Mouse (Mus musculus) cerebellum, adult (tissue): Measurements from ENCODE around the gene Ptcra.
"Not testable (repeated sequence)": the region's sequence is repeated elsewhere in the genome, so short reads cannot be mapped to it uniquely, and the experiment has no call there.

Experiments used
- ATAC-seq: cut with Nextera tagmentation; 2 replicates; pipeline ENCODE4 v1.9.2; 2017; ENCODE audit warnings: mild to moderate bottlenecking, moderate library complexity, mixed read lengths; ENCODE audit not compliant: insufficient number of reproducible peaks, low FRiP score, low TSS enrichment

Ptcra gene

DNA sequence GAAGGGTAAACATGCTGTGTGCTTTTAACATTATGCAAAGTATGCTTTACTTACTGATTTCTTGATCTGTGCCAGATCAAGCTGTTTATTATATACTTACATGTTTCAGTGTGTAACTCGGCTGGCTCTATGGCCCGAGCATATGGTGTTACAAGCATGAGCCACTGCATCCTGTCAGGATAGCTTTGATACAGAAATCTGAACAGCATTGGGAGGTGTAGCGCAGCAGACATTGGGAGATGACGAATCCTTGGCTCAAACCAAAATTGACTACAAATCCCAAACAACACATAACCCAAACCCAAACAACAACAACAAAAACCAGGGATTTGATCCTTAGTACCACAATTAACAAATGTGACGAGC, 8.5 kb upstream of the Ptcra start:
- no peak for ATAC-seq

DNA sequence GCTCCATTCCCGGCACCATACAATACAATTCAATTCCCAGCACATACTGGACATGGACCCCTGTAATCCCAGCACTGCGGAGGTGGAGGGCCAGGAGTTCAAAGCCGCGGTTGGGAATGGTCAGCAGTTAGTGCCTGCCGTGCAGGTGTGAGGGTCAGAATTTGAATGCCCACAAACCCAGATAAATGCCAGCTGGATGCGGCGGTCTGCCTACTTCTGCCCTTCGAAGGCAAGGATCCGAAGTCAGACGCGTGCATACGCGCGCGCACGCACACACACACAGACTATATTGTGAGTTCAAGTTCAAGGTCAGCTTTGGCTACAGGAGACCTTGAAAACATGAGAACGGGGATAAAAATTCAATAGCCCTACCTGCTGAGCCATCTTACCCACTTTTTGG, 8.1 kb upstream of the Ptcra start:
- ATAC-seq: no peak

DNA sequence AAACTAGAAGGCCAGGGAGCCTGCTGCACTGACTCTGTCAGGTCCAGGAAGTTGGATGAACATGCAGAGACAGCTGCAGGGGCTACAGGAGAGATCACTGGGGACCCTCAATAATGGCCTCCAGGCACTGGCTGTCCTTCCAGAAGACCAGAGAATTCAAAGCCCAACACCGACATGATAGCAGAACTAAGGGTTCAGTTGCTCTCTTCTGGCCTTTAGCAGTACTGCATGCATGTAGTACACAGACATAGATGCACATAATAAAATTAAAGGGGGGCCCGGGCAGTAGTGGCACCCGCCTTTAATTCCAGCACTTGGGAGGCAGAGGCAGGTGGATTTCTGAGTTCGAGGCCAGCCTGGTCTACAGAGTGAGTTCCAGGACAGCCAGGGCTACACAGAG, 7.5 kb upstream of the Ptcra start:
- no peak for ATAC-seq

- no peak for ATAC-seq
Observed at GRCm38 (mm10) chr17:46770546-46770945, 7.0 kb upstream of the Ptcra start.

- ATAC-seq: no peak
Observed at GRCm38 (mm10) chr17:46767868-46768267, 4.4 kb upstream of the Ptcra start.

DNA sequence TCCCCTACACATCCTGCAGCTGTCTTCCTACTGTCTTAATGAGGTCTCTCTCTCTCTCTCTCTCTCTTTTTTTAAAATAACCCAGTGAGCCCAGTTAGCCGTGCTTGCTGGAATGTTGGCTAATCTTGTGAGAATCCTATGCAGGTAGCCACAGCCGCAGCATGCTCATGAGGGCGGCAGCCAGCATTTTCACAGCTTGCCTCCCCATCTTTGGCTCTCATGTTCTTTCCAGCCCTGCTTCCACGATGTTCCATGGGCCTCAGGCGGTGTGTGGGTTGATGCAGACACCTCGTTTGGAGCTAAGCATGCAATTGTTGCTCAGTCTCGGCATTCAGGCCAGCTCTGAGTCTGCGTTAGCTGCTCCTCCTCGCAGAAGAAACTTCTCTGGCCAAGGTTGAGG, 1.4 kb upstream of the Ptcra start:
- ATAC-seq: not testable (repeated sequence)

DNA sequence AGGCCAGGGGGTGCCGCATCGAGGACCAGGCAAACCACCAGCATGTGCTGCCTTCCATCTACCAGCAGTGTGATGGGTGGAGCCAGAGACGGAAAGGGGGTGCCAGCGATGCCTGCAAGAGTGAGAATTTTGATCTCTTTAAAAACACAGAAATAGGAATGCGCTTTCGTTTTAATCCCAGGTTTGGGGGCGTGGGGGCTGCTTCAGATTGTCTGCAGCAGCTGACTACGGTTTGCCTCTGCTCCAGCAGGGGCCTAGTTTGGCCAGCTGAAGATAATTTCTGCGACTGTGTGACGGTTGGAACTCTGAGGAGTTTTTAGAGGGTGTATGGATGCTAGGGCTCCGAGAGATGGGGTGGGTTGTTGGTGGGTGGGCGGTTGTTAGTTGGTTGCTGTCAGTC, 4.8 kb downstream of the Ptcra start:
- no peak for ATAC-seq

- ATAC-seq: peak; percentile 98
Observed at GRCm38 (mm10) chr17:46751794-46752556, 11.5 kb downstream of the Ptcra start, which contains the start of gene Cnpy3. Gene Cnpy3 (minus strand): TSS chr17:46752214.

DNA sequence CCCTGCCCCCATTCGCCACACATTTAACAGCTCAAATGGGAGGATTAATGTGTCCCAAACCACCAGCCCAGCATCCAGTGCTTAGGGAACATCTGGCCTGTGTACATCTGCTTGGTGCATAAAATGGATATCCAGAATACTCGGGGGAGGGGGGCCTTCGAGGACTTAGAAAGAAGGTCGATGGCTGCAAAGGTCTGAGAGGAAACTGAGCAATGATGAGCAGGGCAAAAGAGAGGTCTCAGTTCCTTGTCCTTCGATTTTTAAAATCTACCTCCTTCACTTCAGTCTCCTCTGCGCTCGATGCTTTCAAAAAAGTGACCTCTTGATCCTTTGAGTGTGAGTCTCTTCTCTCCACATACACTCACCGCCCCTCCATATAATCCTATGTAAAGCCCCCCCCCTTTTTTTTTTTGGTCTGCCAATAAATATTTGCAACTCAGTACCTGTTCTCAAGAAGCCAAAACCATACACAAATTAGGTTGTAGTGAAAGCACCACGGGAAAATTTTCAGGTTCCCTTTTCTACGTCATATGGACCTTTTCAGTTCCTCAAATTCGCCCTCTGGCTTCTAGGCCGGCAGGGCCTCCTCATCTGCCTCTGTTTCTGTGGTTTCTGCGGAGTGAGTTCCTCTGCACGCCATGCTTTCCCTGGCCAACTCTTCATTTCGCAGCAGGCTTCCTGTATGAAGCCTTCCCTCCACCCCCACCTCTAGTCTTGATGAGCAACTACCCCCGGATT, 12.3 kb downstream of the Ptcra start:
- peak; percentile 26; the same call in 1 of the 2 replicates for ATAC-seq

- ATAC-seq: no peak
Observed at GRCm38 (mm10) chr17:46750580-46750979, 12.9 kb downstream of the Ptcra start.

GRCm38 (mm10) chr17:46749282-46749681, 14.2 kb downstream of the Ptcra start:
- no peak for ATAC-seq

DNA sequence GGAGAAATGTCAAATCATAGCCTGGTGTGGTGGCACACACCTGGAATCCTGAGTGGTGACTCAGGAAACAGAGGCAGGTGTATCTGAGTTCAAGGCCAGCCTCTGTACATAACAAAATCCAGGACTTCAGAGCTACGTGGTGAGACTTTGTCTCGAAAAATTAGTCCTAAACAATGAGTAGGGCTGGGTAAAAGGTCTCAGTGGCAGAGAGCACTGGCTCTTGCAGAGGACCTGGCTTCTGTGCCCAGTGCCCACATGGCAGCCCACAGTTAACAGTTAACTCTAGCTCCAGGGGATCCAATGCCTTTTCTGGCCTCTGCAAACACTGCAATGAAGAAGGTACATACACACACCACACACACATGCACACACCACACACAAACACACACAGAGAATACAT, 15.7 kb downstream of the Ptcra start:
- ATAC-seq: no peak

- ATAC-seq: no peak
Observed at GRCm38 (mm10) chr17:46747234-46747633, 16.3 kb downstream of the Ptcra start.

DNA sequence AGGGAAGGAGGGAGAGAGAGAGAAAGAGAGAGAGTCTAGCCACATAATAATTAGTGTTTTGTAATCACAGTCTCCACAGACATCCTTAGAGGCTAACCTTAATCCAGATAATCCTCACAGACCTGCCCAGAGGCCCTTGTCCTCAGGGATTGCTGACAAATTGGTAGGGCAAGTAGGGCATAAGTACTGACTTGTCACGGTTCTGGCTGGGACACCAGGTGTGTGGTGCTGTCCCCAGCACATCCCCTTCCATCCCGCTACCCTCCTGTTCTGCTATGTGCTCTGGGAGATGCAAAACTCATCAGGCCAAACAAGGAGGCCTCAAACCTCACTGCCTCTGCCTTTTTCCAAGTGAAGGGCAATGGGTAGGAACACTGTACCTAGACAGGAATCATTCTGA, 18.0 kb downstream of the Ptcra start:
- no peak for ATAC-seq

DNA sequence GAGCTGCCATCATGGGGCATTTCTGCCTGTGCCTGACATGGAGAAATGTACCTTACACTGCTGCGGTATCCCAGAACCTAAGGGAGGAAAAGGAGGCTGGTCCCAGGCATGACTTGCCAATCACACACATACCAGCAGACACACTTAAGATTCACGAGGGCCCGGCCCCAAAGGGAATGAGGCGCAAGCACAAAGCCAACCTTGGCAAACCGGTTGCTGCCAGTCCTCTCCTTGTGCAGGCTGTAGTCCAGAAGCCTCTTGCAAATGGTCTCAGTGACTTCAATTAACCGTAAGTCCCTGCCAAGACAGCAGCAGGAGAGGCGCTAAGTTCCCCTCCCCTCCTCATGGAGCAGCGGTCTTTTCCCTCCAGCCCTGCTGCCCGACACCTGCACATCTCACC, 20.5 kb downstream of the Ptcra start:
- ATAC-seq: no peak

DNA sequence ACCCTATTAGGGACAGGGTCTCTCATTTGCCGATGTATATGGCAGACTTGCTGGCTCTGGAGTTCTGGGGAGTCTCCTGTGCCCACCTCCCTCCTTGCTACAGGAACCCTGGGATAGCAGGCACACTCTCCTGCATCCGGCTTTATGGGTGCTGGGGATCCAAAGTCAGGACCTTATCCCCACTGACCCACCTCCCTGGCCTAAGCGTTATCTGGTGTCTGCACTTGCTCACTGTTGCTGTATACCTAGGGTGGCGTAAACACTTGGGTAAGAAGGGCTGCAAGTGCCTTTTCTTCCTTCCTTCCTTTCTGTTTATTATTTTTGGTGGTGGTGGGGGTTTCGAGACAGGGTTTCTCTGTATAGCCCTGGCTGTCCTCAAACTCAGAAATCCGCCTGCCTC, 22.2 kb downstream of the Ptcra start:
- no peak for ATAC-seq

- ATAC-seq: no peak
Observed at GRCm38 (mm10) chr17:46736160-46736559, 27.4 kb downstream of the Ptcra start.

DNA sequence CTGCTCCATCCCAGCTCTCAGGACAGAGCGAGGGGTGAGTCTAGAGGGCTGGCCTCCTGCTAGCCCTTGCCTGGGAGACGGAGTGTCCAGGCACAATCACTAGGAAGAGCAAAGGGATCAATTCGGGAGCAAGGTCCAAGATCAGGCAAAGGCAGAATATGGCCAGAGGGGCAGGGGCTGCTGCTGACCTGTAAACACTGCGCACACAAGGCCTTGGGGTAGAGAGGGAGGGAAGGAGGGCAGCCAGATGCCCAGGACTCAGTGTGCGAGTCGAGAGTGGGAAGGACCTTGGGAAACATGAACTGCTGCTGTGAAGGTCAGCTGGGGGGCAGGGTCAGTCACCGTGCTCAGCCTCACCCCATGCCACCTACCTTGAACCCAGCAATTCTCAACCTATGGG, 28.2 kb downstream of the Ptcra start:
- ATAC-seq: no peak

- ATAC-seq: no peak
Observed at GRCm38 (mm10) chr17:46734055-46734454, 29.5 kb downstream of the Ptcra start.

DNA sequence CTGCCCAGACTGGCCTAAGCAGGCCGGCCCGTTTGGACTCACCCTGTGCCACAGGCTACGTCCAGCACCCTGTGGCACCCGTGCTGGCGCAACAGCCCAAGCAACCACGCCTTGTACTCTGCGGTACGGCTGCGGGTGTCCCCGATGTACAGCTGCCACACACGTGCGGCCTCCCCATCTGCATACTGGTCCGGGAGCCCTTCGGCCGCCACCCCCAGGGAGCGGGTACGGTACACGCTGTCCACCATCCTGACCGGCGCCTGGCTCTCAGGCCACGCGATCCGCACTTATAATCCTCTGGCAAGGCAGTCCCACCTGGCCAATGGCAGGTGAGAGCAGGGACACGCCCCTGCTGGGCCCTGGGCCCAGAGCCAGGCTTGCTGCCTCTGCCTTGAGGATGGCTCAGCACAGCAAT, 34.6 kb downstream of the Ptcra start, which contains the start of gene Gnmt:
Gnmt (minus strand) TSS at position 265 of the 415 bp plus-strand sequence.
- ATAC-seq: peak; percentile 45; the same call in 1 of the 2 replicates

DNA sequence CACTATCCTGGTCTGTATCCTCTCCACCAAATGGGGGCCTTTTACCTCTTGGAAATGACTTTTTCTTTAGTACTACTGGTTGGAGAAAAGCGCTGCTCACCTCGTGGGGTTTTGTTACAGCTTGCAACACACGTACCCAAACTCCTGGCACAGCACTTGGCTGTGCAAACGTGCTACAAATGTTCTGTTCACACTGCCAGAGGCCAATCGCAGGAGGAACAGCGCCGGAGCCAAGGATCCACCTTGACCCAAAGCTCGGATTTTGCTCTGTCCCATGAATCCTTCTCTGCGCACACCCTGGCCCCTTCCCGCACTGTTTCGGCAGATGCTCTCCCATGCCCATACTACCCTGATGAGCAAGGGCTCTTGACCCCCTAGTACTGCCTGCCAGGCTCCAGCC, 35.0 kb downstream of the Ptcra start:
- no peak for ATAC-seq

- no peak for ATAC-seq
Observed at GRCm38 (mm10) chr17:46728021-46728420, 35.5 kb downstream of the Ptcra start.
